ENCODE assay signal across 28 mouse cellular contexts in genomic region chr1:67789371-67789770, GRCm38 (mm10).
"Had no signal": no experiment of that assay in that cellular context is flagged by ENCODE, and none has a peak within 500 bp of the region (broad histone marks: within the 10 kb centered on the region; RNA-seq: fewer than 3 reads in every experiment).

No protein-coding gene starts in this region.

- H3K4me2 ChIP-seq: embryonic facial prominence, embryonic 12.5 days; embryonic facial prominence, embryonic 13.5 days; embryonic facial prominence, embryonic 15.5 days; forebrain, embryonic 12.5 days; forebrain, embryonic 13.5 days; forebrain, embryonic 15.5 days had no signal

- ATAC-seq: forebrain, embryonic 13.5 days; forebrain, embryonic 14.5 days; forebrain, embryonic 15.5 days; forebrain, embryonic 16.5 days; forebrain, postnatal 0 days had no signal

- H3K9ac ChIP-seq: embryonic facial prominence, embryonic 12.5 days; embryonic facial prominence, embryonic 13.5 days; embryonic facial prominence, embryonic 15.5 days; forebrain, embryonic 12.5 days; forebrain, embryonic 13.5 days; forebrain, embryonic 15.5 days; forebrain, postnatal 0 days had no signal

- DNase-seq: cerebellum, adult 2 months; cerebellum, adult 8-10 months; cerebellum, adult 9-10 months; cerebellum, adult 9-11 months; cerebellum, postnatal 10 days; cerebellum, postnatal 14 days; cerebellum, postnatal 25 days; cerebellum, postnatal 36 days; embryo, embryonic 11 days; forebrain, postnatal 0 days; gastrocnemius, adult 2 months; gastrocnemius, postnatal 10 days; gastrocnemius, postnatal 14 days; gastrocnemius, postnatal 25 days; gastrocnemius, postnatal 36 days; heart, adult 18-20 months; heart, adult 2 months had no signal

- H3K27ac ChIP-seq: embryonic facial prominence, embryonic 10.5 days; embryonic facial prominence, embryonic 12.5 days; embryonic facial prominence, embryonic 13.5 days; embryonic facial prominence, embryonic 15.5 days; forebrain, embryonic 10.5 days; forebrain, embryonic 12.5 days; forebrain, embryonic 13.5 days; forebrain, embryonic 15.5 days; gastrocnemius, adult 2 months; heart, adult 2 months had no signal

- H3K4me1 ChIP-seq: embryonic facial prominence, embryonic 10.5 days; embryonic facial prominence, embryonic 12.5 days; embryonic facial prominence, embryonic 13.5 days; embryonic facial prominence, embryonic 15.5 days; forebrain, embryonic 10.5 days; forebrain, embryonic 12.5 days; forebrain, embryonic 13.5 days; forebrain, embryonic 15.5 days had no signal

- H3K4me3 ChIP-seq: embryonic facial prominence, embryonic 10.5 days; embryonic facial prominence, embryonic 12.5 days; embryonic facial prominence, embryonic 13.5 days; embryonic facial prominence, embryonic 15.5 days; erythroblast, embryonic 14.5 days; forebrain, embryonic 10.5 days; forebrain, embryonic 12.5 days; forebrain, embryonic 13.5 days; forebrain, embryonic 15.5 days; gastrocnemius, adult 2 months; heart, adult 2 months had no signal

- H3K9me3 ChIP-seq: embryonic facial prominence, embryonic 10.5 days; embryonic facial prominence, embryonic 12.5 days; embryonic facial prominence, embryonic 13.5 days; embryonic facial prominence, embryonic 15.5 days; forebrain, embryonic 10.5 days; forebrain, embryonic 12.5 days; forebrain, embryonic 13.5 days; forebrain, embryonic 15.5 days had no signal

- H3K27me3 ChIP-seq: embryonic facial prominence, embryonic 12.5 days; embryonic facial prominence, embryonic 13.5 days; embryonic facial prominence, embryonic 15.5 days; forebrain, embryonic 12.5 days; forebrain, embryonic 13.5 days; forebrain, embryonic 15.5 days had no signal

- H3K36me3 ChIP-seq: embryonic facial prominence, embryonic 10.5 days; embryonic facial prominence, embryonic 12.5 days; embryonic facial prominence, embryonic 13.5 days; embryonic facial prominence, embryonic 15.5 days; forebrain, embryonic 10.5 days; forebrain, embryonic 12.5 days; forebrain, embryonic 15.5 days had no signal
